Mouse (Mus musculus) CH12.LX (cell line): ENCODE measurements around the gene Ednra.

Experiments
- BHLHE40 ChIP-seq: IDR thresholded peaks from 2 replicates; pipeline ENCODE4 v1.6.1; 2011; ENCODE audit warnings: mild to moderate bottlenecking, low read depth, low read length, improper control_type of control experiment
- CTCF ChIP-seq, 2 experiments: IDR thresholded peaks in 1 of 2; conservative IDR thresholded peaks in 1 of 2; 2 replicates each; pipeline ENCODE4 v1.5.1; 2011 to 2012; ENCODE audit warnings: low read depth in 2 of 2, low read length in 2 of 2, improper control_type of control experiment in 1 of 2, inconsistent platforms in 1 of 2, mild to moderate bottlenecking in 1 of 2, moderate library complexity in 1 of 2
- MEF2A ChIP-seq: IDR thresholded peaks from 2 replicates; pipeline ENCODE4 v1.6.1; 2014; ENCODE audit warnings: low read depth, mild to moderate bottlenecking, inconsistent platforms, low read length, improper control_type of control experiment, borderline replicate concordance
- POLR2A ChIP-seq: IDR thresholded peaks from 2 replicates; pipeline ENCODE4 v1.6.1; 2011; ENCODE audit warnings: low read depth, mild to moderate bottlenecking, improper control_type of control experiment, low read length
- SIN3A ChIP-seq: IDR thresholded peaks from 2 replicates; pipeline ENCODE4 v1.6.1; 2012; ENCODE audit warnings: low read length, improper control_type of control experiment, inconsistent platforms
- UBTF ChIP-seq: IDR thresholded peaks from 2 replicates; pipeline ENCODE4 v1.6.1; 2012; ENCODE audit warnings: low read depth, mild to moderate bottlenecking, inconsistent platforms, low read length, improper control_type of control experiment, moderate library complexity
- ZC3H11A ChIP-seq: IDR thresholded peaks from 2 replicates; pipeline ENCODE4 v1.6.1; 2012; ENCODE audit warnings: low read depth, mild to moderate bottlenecking, inconsistent platforms, low read length, improper control_type of control experiment
- ZKSCAN1 ChIP-seq: IDR thresholded peaks from 2 replicates; pipeline ENCODE4 v1.6.1; 2012; ENCODE audit warnings: low read depth, inconsistent platforms, low read length, improper control_type of control experiment, borderline replicate concordance
- ZMIZ1 ChIP-seq: IDR thresholded peaks from 2 replicates; pipeline ENCODE4 v1.6.1; 2012; ENCODE audit warnings: low read depth, mild to moderate bottlenecking, inconsistent platforms, low read length, improper control_type of control experiment

GRCm38 (mm10) chr8:77630691-77631090 is 93.6 kb downstream of the Ednra start:
- TF ChIP-seq CTCF (conservative IDR thresholded peaks at IDR 0.05 in 1 of 2, IDR thresholded peaks at IDR 0.05 in 1 of 2; ENCODE audit: low read depth in 2 of 2, low read length in 2 of 2) (no peak), ZC3H11A (no peak), UBTF (no peak), POLR2A (no peak), ZKSCAN1 (no peak), ZMIZ1 (no peak), SIN3A (no peak), MEF2A (no peak), BHLHE40 (no peak)
